Mouse (Mus musculus) lung, postnatal 0 days (tissue): ENCODE results near the gene Bmp6.

ENCODE experiments used
- CTCF ChIP-seq: IDR thresholded peaks from 2 replicates; pipeline ENCODE4 v1.5.1; 2016; ENCODE audit warnings: antibody characterized with exemption, mild to moderate bottlenecking
- EP300 ChIP-seq: IDR thresholded peaks from 2 replicates; pipeline ENCODE4 v1.6.1; 2016; ENCODE audit warnings: antibody characterized with exemption, mild to moderate bottlenecking, control low read depth

- TF ChIP-seq CTCF (no peak), EP300 (no peak)
These were observed 180.4 kb downstream of the Bmp6 start for GRCm38 (mm10) chr13:38525261-38525660.
